Mouse (Mus musculus) adrenal gland, postnatal 0 days (tissue): ENCODE results near the gene S100b. TPM values are rescaled to one million over a fixed set of nuclear protein-coding genes. Genes with fewer than 3 reads are reported as not detected.

Experiments
- microRNA-seq: library from miRNA; unstranded; fragments of <30 nt; microRNA quantifications from one replicate; pipeline ENCODE4, GENCODE M21; 2016; ENCODE audit warnings: borderline replicate concordance; ENCODE audit not compliant: insufficient number of aligned reads
- polyA plus RNA-seq: library from polyadenylated mRNA; unstranded; fragments of >200 nt; fragmentation: Nextera tagmentation; extraction: Ambion mirVana; gene quantifications from 2 replicates; pipeline ENCODE4 v1.2.1, GENCODE M21; 2015

The S100b gene
- polyA plus RNA-seq, result 4.5 and 6.1 TPM in 2 replicates

DNA sequence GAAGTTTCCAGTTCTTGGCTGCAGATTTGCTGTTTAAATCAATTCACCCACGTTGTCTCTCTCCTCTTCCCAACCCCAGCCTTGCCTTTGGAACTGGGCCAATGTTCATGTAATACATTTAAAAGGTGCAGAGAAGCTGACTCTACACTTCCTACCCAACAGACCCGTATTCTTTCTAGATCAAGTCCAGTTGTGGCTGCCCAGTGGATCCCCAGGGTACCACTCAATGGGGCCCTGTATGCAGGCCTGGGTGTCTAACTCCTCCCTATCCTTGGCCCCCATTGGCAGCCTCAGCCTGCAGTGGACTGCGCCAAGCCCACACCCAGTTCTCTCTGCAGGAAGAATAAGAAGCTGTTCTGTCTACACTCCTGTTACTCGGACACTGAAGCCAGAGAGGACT, at the start of gene S100b:
TSS of gene S100b (plus strand) at position 318 of the 400 bp plus-strand sequence.

DNA sequence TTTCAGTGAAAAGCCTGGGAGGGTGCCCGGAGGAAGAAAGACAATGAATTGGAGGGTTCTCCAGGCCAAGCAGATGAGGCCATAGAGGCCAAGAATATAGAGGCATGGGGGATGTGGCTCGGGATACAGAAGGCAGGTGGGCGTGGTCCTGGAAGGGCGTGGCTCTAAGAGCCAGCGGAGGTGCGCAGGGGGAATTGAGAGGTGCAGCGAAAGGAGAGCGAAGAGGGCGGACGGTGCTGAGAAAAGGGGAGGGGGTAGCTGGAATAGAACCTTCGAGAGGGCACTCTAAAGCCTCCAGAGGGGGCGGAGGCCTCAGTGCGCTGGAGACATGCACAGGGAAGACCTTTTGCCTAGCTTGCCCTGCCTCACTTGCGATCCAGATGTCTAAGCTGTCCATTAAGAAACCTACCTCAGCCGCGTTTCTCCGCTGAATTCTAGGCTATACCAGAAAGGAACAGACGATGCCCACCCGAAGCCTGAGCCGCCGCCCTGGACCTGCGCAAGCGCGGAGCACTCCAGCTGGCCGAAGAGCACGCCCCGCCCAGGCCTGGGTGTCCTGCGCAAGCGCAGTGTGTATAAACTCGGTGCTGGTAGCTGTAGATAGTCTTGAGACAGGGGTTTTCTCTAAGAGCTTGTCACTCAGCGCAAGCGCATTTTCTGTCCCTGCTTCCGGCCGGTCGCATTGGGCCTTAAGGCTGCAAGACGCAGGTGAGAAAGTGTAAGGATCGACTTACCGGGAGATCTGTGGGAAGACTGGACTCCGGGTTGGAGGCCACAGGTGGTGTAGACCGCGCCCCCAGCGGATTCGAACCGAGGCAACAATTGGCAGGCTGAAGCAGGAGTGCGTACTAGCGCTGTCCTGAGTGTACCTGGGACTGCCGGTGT, 16.1 kb upstream of the S100b start, which contains the start of gene Prmt2:
TSS of gene Prmt2 (minus strand) at position 525 of the 885 bp plus-strand sequence.

Small RNA genes within 50 kb of the gene (microRNA-seq; reads per million reads assigned to microRNA genes)
- not detected for gene Mir678

Other genes with a start within 250 kb of the S100b start
- gene Zfp280b, start 221.2 kb upstream of the S100b start, polyA plus RNA-seq, result 7.1 and 8.8 TPM in 2 replicates
- 0.06 TPM in 1 of 2 replicates, not detected in the other for gene Slc5a4b, start 142.9 kb upstream of the S100b start, polyA plus RNA-seq
- not detected in 2 replicates for gene Slc5a4a, start 106.4 kb upstream of the S100b start, polyA plus RNA-seq
- gene Prmt2, start 16.0 kb upstream of the S100b start, polyA plus RNA-seq, result 35.6 and 48.4 TPM in 2 replicates
- 6.9 and 8.5 TPM in 2 replicates for gene Dip2a, start 91.4 kb downstream of the S100b start, polyA plus RNA-seq
- 2.8 TPM in 1 of 2 replicates, not detected in the other for gene AC141477.1, start 186.6 kb downstream of the S100b start, polyA plus RNA-seq
- 4.5 and 6.9 TPM in 2 replicates for gene Pcnt, start 188.9 kb downstream of the S100b start, polyA plus RNA-seq
- not detected in 2 replicates for gene 2610028H24Rik, start 195.2 kb downstream of the S100b start, polyA plus RNA-seq
- gene Mcm3ap, start 215.1 kb downstream of the S100b start, polyA plus RNA-seq, result 31.9 and 38.5 TPM in 2 replicates
- gene Ybey, start 215.3 kb downstream of the S100b start, polyA plus RNA-seq, result 6.7 and 6.8 TPM in 2 replicates